Mouse (Mus musculus): ENCODE results near the gene Fam178b.

GRCm38 (mm10) chr1:36589486-36589885 is 93.5 kb downstream of the Fam178b start:
- no peak for TF ChIP-seq GATA1 (IDR thresholded peaks at IDR 0.05; ENCODE audit: borderline replicate concordance, low read length)
- TF ChIP-seq CTCF (IDR thresholded peaks at IDR 0.05; ENCODE audit: low read depth, low read length) = no peak
- no peak for TF ChIP-seq POLR2AphosphoS5 (IDR thresholded peaks at IDR 0.05; ENCODE audit: insufficient replicate concordance, low read depth, low read length)
- no peak for TF ChIP-seq TAL1 (conservative IDR thresholded peaks at IDR 0.05; ENCODE audit: low read depth, low read length)
- TF ChIP-seq GATA2 (IDR thresholded peaks at IDR 0.05; ENCODE audit: borderline replicate concordance, low read depth, low read length) = no peak

All from G1E (cell line).